Comparison of ENCODE assay signal across 9 mouse cellular contexts in genomic region chr7:19871943-19872601, GRCm38 (mm10). TPM values are rescaled to one million over a fixed set of nuclear protein-coding genes. Genes with fewer than 3 reads are reported as not detected.
DNase-seq lines count a peak whose midpoint lies in the region; ATAC-seq and TF ChIP-seq lines count a peak whose summit lies in the region.
"Had no signal": no experiment of that assay in that cellular context is flagged by ENCODE, and none has a peak within 500 bp of the region (broad histone marks: within the 10 kb centered on the region; RNA-seq: fewer than 3 reads in every experiment).

No protein-coding gene starts in this region.

- TF ChIP-seq CTCF in lung, embryonic 14.5 days (IDR thresholded peaks at IDR 0.05; ENCODE audit: low read depth), result peak; percentile 66

- WGBS in lung, embryonic 14.5 days, result 40% methylated on average over 5 of the region's 5 CpGs

- H3K4me1 ChIP-seq in lung, embryonic 14.5 days (ENCODE audit: insufficient read depth), result no peaks in the 10 kb centered on the region; the same call in 1 of the 2 replicates

- no peaks in the 10 kb centered on the region for H3K9me3 ChIP-seq in lung, embryonic 14.5 days (ENCODE audit: low read depth, low read length)

- peak; percentile 68 for DNase-seq in adrenal gland, postnatal 14 days
- DNase-seq in adrenal gland, adult 8-10 months, result no peak
- peak; percentile 81 for DNase-seq in 416B (ENCODE audit: low read depth)
- peak; percentile 42 for DNase-seq in embryo, embryonic 10 days (ENCODE audit: low spot score)
- DNase-seq in lung, embryonic 14.5 days, result peak; percentile 63
- DNase-seq in thymus, postnatal 36 days, result peak; percentile 71 to 72
- no peak for DNase-seq in right cerebral cortex, adult 2 months (ENCODE audit: low spot score in 2 of 2)

- no peak overlapping the region for H3K9ac ChIP-seq in lung, embryonic 14.5 days

- no peaks in the 10 kb centered on the region for H3K27me3 ChIP-seq in lung, embryonic 14.5 days (ENCODE audit: insufficient read depth, low read length)

- no peak overlapping the region for H3K27ac ChIP-seq in lung, embryonic 14.5 days (ENCODE audit: low read depth)

- ATAC-seq in lung, embryonic 14.5 days (ENCODE audit: insufficient read depth), result no peak
- ATAC-seq in cerebellum, adult (ENCODE audit: insufficient number of reproducible peaks, low FRiP score, low TSS enrichment), result no peak

- no peaks in the 10 kb centered on the region for H3K36me3 ChIP-seq in lung, embryonic 14.5 days (ENCODE audit: insufficient read depth)

- H3K4me3 ChIP-seq in lung, embryonic 14.5 days (ENCODE audit: low read depth, low read length), result no peak overlapping the region

- H3K4me2 ChIP-seq in lung, embryonic 14.5 days, result no peak overlapping the region

RNA-seq across cellular contexts. Expression of gene Ceacam16, which starts 11.0 kb away (rescaled TPM):
- 0.33 and 0.38 TPM in 2 replicates for total RNA-seq in adrenal gland, postnatal 14 days (2021)
- total RNA-seq in adrenal gland, adult 8-10 months (2022), result under 1 TPM in 1 of 4 experiments, not detected in 3; 0.31 TPM
- polyA plus RNA-seq in lung, embryonic 14.5 days (2014; fragmentation: Nextera tagmentation; extraction: Ambion mirVana), result not detected in 2 replicates

RNA-seq across cellular contexts. Expression of gene Ceacam19, which starts 15.7 kb away (rescaled TPM):
- total RNA-seq in adrenal gland, postnatal 14 days (2021), result not detected in 2 replicates
- not detected for total RNA-seq in adrenal gland, adult 8-10 months (2022)
- polyA plus RNA-seq in lung, embryonic 14.5 days (2014; fragmentation: Nextera tagmentation; extraction: Ambion mirVana), result not detected in 2 replicates
- total RNA-seq: hematopoietic stem cell, adult 5-6 weeks had no signal

RNA-seq across cellular contexts. Expression of gene Gm19345, which starts 20.3 kb away (rescaled TPM):
- total RNA-seq in adrenal gland, postnatal 14 days (2021), result 0.59 TPM in 1 of 2 replicates, not detected in the other
- total RNA-seq in adrenal gland, adult 8-10 months (2022), result under 1 TPM in 2 of 4 experiments, not detected in 2; 0.28 to 0.35 TPM
- polyA plus RNA-seq in lung, embryonic 14.5 days (2014; fragmentation: Nextera tagmentation; extraction: Ambion mirVana), result not detected in 2 replicates
- total RNA-seq: hematopoietic stem cell, adult 5-6 weeks had no signal

RNA-seq across cellular contexts. Expression of gene Pvr, which starts 48.9 kb away (rescaled TPM):
- 31.0 and 34.1 TPM in 2 replicates for total RNA-seq in adrenal gland, postnatal 14 days (2021)
- total RNA-seq in adrenal gland, adult 8-10 months (2022), result 10 to 100 TPM; 20.6 to 34.2 (median 24.5) TPM
- 13.0 and 13.2 TPM in 2 replicates for polyA plus RNA-seq in lung, embryonic 14.5 days (2014; fragmentation: Nextera tagmentation; extraction: Ambion mirVana)

RNA-seq across cellular contexts. Expression of gene Bcl3, which starts 49.5 kb away (rescaled TPM):
- total RNA-seq in adrenal gland, postnatal 14 days (2021), result 26.6 and 36.9 TPM in 2 replicates
- 10 to 100 TPM; 16.5 to 23.4 (median 21.9) TPM for total RNA-seq in adrenal gland, adult 8-10 months (2022)
- 4.4 and 6.7 TPM in 2 replicates for polyA plus RNA-seq in lung, embryonic 14.5 days (2014; fragmentation: Nextera tagmentation; extraction: Ambion mirVana)

Comparison
In these comparisons a context has a peak if more than half of its experiments do, and no peak if none do; other contexts are left out.
1. DNase-seq: peak in adrenal gland, postnatal 14 days (single experiment), 416B (single experiment), embryo, embryonic 10 days (single experiment), lung, embryonic 14.5 days (single experiment) and thymus, postnatal 36 days (2 of 2); none in adrenal gland, adult 8-10 months (single experiment) and right cerebral cortex, adult 2 months (0 of 2).